Mouse (Mus musculus) gastrocnemius, postnatal 36 days (tissue): ENCODE results near the gene Fgf2. TPM values are rescaled to one million over a fixed set of nuclear protein-coding genes. Genes with fewer than 3 reads are reported as not detected.
A peak's percentile ranks its signal among the peaks of the same experiment; 100 is the strongest.

Source experiments
- DNase-seq, 2 experiments: peaks; one replicate each; pipeline ENCODE4 v3.0.0; 2022
- intact Hi-C: fragments of 180-260 bp; cut with DNase I; formaldehyde crosslinking; loops from one replicate; pipeline ENCODE4 v1.15.1; 2025
- long read RNA-seq, 2 experiments: library from polyadenylated mRNA; stranded (forward); transcript quantifications; one replicate each; pipeline ENCODE4 v2.0.0; 2021
- total RNA-seq, 2 experiments: library from RNA; stranded (reverse); gene quantifications; 2 replicates each; pipeline ENCODE4 v1.2.3; 2021

Gene Fgf2
- 1 to 10 TPM; 3.2 to 8.9 TPM for total RNA-seq
- long read RNA-seq, experiment 1, partial matches to known transcripts = 0 of 1 reads
- long read RNA-seq, experiment 1, other reads (novel, unspliced or antisense) = 1 of 1 reads
- long read RNA-seq, experiment 2, partial matches to known transcripts = 0 of 2 reads
- long read RNA-seq, experiment 2, other reads (novel, unspliced or antisense) = 2 of 2 reads

DNA sequence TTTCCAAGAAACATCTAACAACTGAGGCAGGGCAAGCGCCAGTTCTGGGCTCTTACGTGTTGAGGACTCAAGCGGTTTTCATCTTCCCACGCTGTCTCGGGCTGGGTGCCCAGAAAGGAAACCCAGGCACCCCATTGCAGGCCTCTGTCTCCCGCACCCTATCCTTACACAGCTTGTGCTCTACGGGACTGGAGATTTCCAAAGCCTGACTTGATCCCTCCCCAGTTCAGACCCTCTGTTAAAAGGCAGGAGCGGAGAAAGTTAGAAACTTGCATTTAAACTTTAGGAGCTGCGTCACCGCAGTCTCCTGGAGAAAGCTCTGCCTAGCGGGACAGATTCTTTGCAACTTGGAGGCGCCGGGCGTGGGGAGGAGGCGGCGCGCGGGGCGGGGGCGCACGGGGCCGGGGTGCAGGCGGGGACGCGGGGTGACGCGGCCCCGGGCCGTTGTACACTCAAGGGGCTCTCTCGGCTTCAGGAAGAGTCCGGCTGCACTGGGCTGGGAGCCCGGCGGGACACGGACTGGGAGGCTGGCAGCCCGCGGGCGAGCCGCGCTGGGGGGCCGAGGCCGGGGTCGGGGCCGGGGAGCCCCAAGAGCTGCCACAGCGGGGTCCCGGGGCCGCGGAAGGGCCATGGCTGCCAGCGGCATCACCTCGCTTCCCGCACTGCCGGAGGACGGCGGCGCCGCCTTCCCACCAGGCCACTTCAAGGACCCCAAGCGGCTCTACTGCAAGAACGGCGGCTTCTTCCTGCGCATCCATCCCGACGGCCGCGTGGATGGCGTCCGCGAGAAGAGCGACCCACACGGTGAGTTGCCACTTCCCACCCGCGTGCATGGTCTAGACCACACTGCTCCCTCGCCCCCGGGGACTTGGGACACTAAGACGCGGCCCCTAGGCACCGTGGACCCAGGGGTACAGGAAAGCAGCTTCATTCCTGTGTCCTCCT, at the start of gene Fgf2:
Gene Fgf2, plus strand, starts transcription at position 126 of the 945 bp plus-strand sequence.
- intact Hi-C loops = loop anchor here (2.0 kb wide), 1 partner anchor 30 kb away; no protein-coding TSS in a partner anchor
- DNase-seq = peak; percentile 43 to 53

DNA sequence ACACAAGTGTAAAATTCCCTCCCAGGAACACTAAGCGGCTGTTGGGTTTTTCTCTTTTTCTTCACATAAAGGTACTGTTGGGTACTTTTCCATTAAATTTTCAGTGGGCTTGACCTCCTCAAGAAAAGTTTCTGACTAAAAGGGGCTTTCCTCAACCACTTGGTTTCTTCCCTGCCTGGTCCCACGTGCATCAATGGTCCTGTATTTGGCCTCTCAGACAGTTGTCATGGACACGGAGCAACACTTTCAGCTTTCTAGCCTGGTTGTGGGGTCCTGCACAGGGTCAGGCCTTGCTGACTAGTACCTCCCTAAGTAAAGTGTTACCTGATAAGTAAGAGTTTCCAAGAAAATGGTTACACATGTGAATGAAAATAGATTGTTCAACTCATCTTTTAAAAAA, 48.7 kb upstream of the Fgf2 start:
- DNase-seq = no peak

DNA sequence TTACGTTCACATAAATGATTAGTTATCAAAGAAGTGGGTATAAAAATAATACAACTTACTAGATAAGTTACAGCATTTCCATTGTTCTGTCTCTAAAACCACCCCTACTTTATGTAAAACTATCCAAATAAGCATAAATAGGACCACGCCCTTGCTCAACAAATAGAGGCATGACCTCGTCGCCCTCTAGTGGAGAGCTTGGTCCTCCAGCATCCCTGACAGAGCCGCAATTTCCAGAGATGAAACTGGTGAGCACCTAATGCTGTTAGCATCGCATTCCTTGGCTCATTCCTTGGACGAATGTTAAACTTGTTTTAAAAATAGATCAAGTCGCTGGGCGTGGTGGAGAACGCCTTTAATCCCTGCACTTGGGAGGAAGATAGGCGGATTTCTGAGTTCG, 45.5 kb upstream of the Fgf2 start:
- no peak for DNase-seq
- intact Hi-C loops = no loop called here

More for the DNA sequence above, 48.7 kb upstream of the Fgf2 start:
- intact Hi-C loops = no loop called here

DNA sequence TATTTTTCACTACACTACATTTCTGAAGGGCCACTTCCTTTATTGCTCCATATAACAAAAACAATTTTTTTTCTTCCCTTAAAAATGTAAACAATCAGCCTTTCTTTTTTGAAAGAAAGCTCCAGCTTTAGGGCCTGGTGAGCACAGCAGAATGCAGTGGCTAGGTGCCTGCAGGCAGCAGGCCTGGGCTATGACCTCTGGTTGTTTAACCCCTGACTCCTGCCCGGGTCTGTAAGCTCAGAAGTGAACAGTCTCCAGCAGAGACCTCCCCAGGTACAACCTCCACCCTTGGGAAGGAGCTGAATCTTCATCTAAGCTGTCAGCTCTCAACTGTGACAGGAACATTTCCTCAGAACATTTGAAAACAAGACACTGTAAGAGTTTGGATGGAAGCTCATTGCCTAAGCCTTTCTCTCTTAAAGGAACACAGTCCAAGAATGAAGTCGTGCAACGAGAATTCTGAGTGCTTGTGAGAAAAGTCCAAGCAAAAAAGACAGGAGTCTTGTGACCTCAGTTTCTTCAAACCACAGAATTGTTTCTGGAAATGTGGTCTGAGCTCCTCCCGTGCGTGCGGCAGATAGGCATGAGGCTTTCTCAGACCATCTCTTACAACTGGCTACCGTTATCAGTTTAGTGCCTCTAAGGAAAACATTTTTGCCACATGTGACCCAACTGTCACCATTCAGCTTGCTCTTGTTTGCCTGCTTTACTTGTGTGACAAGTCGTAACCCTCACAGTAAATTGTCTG, 44.6 kb upstream of the Fgf2 start:
- no peak for DNase-seq
- intact Hi-C loops = no loop called here

DNA sequence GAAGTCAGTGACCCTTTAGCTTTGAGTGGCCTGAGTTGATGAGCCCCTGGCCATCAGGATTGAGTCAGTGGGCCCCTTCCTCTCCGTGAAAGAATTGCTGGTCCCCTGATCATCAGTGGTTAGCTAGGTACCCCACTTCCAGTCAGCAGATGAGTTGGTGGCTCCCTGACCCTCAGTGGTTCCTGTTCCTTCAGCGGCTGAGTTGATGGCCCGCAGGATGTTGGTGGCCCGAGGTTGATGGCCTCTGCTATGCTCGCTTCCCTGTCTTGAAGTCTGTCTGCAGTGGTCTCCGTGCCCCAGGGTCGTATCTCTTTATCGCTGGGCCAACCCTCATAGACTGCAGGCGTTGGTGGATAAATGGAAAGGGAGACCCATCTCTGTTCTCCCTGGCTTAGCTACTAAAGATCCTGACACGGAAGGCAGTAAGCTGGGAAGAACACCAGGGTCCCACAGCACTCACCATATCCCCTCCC, 36.2 kb upstream of the Fgf2 start:
- intact Hi-C loops = no loop called here

DNA sequence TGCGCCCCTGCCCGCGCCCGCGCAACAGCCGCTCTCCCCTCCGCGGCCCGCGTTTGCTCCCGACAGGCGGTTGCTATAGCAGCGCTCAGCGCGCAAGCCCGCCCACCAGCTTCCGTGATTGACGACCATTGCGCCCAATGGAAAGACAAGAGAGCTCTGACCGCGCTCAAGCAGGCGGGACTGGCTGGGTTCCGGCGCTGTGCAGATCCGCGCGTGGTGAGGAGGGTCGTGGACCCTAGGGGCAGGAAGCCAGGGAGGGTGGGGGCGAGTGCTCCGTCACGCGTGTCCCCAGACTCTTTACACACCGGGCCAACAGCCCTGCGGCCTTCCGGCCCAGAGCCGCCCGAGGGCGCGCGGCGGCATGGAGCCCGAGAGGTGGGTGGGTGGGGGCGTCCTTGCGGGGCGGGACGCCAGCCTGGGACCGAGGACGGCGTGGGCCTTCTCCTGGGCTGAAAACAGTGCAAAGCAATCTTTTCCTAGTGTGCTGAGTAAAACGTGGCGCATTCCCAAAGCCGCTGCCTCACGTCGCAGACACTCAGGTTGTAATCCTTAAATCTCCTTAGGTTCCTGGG, 35.7 kb upstream of the Fgf2 start, which contains the start of the genes Bbs12 and Cetn4:
Gene Bbs12, plus strand, starts transcription at position 185 of the 572 bp plus-strand sequence.
Gene Cetn4, minus strand, starts transcription at position 339 of the 572 bp plus-strand sequence.
- intact Hi-C loops = no loop called here
- peak; percentile 94 to 96 for DNase-seq

More for the DNA sequence above, 36.2 kb upstream of the Fgf2 start:
- no peak for DNase-seq

DNA sequence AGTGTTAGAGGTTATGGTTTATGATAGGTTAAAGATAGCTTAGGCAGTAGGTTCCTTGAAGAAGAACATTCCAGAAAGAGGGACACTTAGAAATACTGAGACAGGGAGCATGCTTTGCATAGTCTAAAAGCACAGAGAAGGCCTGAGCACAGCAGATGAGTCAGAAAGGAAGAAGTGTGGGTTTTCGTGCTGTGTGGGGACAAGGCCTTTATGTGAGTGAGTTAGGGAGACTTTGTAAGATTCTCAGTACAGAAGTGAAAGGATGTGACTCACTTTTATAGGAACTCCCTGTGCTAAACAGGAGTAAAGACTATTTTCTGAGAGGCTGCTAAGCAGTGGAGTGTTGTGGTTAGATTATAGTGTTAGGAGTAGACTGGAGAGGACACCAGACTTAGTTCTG, 34.8 kb upstream of the Fgf2 start:
- no peak for DNase-seq
- intact Hi-C loops = no loop called here

DNA sequence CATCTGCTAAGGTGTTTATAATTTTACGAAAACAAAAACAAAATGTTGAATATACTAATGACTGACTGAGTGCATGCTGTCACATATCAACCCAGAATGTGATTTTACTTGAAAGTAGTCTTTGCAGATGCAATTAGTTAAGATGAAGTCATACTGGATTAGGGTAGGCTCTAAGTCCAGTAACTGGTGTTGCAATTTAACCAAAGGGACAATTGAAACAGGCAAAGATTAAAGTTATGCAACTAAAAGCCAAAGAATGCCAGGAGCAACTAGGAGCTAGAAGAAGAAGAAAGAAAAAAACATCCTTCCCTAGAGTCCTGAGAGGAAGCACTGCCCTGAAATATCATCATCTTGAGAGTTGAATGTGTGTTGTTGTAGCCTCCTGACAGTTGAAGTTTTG, 31.9 kb upstream of the Fgf2 start:
- no peak for DNase-seq
- intact Hi-C loops = no loop called here

DNA sequence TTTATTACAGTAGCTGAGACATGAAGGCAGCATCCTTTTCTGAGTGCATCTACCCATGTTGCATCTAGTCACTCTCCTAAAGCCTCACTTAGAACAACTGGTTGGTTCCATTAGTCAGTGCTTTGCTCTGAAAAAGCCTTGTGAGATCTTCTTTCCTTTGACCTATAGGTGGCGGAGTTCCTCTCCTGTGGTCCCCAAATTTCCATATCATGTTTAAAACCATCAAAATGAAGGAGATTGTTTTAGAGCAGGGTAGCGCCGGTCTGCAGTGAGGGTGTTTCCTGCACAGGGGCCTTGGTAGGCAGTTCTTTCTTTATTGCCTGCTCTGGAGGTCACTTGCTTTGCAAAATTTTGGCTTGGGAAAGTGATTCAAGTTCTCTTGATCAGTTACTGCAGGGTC, 23.8 kb upstream of the Fgf2 start:
- DNase-seq = no peak
- intact Hi-C loops = no loop called here

DNA sequence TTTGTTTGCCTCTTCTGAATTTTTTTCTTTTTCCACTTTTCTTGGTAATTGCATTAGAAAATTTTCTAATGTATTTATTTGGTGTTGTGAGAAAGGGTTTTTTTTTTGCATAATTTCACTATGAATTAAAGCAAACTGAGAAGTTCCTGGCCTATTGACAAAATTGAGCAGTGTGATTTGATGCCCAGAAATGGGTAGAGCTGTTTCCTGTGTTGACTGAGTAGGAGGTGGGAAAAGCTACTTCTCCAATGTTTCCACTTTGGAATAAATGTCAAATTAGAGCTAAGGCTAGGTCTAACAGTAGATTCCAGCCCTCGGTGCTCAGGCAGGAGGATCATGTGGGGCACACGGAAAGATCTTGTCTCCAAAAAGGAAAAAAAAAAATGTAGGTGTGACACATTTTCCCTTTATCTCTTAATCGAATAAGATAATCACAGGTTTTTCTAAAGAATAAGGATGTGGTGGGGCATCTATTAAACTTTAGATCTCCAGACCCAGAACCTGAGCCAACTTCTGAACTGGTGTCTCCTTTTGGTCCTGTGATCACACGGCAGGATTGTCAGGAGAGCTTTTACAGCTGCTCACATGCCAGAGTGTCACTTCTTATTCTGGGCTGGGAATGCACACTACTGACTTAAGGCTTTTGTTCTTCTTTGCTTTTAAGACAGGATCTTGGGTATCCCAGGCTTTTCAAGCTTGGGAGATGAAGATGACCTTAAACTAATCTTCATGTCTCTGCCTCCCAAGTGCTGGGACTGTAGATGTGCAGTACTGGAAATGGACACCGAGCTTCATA, 22.6 kb upstream of the Fgf2 start:
- DNase-seq = no peak
- intact Hi-C loops = no loop called here

DNA sequence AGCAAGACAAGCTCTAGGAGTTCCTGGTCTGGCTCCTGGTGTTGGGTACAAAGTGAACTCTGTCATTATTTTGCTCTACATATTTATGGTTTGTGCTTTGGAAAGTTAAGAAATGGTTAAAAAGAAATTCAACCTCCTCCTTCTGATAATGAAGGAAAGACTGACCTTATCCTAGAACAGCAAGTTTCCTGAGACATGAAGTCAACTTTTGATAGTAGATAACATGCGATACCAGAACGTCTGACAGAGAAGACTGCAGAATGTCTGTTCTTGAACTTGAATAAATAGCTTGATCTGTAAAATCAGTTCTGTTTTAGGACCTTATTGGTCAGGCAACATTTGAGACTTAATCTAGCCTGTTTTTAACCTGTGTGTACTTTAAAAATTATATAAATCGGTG, 21.5 kb upstream of the Fgf2 start:
- no peak for DNase-seq
- intact Hi-C loops = no loop called here

DNA sequence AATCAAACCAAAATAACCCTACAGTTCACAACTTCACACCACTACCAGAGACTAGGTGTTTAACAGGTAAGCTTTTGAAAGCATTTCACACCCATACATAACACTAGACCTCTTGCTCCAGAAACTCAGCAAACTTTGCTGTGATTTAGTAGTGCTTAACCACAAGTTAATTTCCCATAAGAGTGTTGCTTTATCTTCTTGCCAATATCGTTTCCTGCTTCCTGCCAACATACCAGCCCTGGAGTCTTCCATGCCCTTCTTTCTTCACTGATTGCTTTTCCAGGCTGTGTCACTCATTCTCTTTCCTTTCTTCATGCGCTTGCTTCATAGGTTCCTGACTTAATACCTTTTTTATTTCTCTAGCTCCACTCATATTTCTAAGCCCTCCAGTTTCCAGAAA, 19.7 kb upstream of the Fgf2 start:
- intact Hi-C loops = no loop called here
- no peak for DNase-seq

DNA sequence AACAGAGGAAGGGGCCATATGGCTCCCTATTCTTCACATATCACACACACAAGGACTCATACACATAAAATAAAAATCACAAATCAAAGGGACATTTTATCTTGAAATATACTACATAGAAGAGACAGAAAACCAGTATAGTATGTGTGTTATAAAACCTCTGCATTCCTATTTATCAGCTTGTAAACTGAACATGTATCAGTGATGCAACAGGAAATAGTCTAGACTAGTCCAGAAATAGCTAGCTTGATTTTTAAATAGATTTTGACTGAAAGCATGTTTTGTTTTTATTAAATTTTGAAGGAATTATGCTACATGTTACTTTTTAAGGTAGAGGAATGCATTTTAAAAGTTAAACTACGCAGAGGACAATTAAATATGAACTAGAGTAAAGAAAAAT, 18.2 kb upstream of the Fgf2 start:
- no peak for DNase-seq
- intact Hi-C loops = no loop called here

DNA sequence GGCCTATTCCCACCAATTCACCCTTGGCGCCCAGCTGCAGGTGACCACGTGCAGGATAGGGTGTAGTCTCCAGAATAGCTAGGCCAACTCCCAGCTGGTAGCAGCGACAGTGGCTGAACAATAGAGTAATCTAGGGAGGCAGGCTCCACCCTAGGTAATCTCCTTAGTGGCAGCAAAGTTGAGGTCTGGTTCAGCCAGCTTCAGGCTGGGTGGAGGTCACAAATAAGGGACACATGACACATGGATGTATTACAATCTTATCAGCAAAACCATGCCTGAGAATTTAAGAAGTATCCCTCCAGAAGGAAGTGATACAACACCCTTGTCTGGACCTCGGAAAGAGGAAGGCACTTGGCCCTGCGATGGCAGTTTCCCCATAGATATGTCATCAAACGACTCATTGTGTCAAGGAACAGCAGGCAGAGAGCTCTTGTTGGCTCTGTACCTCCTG, 16.1 kb upstream of the Fgf2 start:
- intact Hi-C loops = no loop called here
- no peak for DNase-seq

DNA sequence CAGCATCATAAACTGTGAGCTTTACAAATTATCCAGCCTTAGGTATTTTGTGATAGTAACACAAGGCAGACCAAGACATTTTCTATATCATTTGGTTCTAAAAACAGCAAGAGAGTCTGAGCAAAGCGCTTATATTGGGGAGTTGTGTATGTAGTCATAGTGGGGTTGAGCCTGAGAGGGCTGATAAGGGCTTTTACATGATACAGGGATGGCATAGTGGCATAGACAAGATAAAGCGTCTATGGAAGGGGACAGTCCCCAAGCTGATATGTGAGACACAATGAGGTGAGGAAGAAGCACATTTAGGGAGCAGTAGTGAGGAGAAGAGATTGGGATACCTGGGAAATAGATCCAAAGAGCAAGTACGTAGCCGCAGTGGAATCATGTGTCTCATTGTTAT, 14.1 kb upstream of the Fgf2 start:
- no peak for DNase-seq
- intact Hi-C loops = no loop called here

DNA sequence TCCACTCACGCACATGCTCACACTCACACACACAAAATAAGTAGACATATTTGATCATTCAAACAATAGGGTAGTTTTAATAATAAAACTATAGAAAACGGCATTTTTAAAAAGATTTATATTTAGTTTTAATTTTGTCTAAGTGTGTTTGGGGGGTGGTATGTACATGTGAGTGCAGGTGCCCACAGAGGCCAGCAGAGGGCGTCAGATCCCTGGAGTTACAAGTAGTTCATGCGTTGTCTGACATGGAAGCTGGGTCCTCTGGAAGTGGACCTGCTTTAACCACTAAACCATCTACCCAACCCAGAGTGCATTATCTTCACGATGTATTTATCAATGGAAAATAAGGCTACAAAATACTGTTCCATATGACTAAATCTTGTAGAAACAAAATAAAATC, 7.0 kb upstream of the Fgf2 start:
- peak in 1 of 2 experiments; percentile 33 for DNase-seq
- intact Hi-C loops = loop anchor here (2.0 kb wide), 1 partner anchor 74 kb away; no protein-coding TSS in a partner anchor

DNA sequence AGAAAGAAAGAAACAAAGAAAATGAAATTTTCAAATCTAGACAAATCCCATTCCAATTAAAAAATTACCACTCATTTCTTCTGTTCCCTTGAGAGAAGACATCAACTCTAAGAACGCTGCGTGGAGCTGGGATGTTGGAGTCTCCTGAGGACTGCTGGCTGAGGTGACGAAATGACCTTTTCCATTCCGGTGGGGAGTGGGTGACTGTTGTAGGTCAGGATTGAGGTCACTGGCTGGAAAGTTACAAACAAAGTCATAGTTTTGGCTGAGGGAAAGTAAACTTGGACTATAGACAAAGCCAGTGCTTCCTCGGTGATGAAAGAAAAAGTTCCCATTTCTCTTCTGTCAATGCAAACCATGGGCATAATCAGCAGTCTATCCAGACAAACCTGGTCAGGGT, 5.3 kb upstream of the Fgf2 start:
- intact Hi-C loops = no loop called here
- no peak for DNase-seq

DNA sequence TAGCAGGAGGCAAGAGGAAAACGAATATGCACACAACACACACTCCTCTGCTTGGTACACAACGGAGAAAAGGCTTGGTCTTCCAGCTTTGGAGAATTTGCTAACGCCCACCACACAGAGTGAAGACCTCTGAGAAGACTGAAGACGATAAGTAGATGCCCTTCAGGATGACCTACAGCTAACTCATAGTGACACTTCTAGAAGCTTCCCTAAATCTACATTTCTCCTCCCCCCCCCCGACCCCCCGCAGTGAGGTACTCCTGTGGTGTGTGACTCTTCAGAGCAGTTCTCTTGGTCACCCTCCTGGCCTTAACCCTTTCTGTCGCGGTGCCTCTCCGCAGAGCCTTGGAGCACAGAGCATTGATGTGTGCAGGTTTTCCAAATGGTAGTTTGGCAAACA, 475 bp upstream of the Fgf2 start:
- intact Hi-C loops = loop anchor here (2.0 kb wide), 2 partner anchors 31 to 65 kb away; no protein-coding TSS in a partner anchor
- no peak for DNase-seq

DNA sequence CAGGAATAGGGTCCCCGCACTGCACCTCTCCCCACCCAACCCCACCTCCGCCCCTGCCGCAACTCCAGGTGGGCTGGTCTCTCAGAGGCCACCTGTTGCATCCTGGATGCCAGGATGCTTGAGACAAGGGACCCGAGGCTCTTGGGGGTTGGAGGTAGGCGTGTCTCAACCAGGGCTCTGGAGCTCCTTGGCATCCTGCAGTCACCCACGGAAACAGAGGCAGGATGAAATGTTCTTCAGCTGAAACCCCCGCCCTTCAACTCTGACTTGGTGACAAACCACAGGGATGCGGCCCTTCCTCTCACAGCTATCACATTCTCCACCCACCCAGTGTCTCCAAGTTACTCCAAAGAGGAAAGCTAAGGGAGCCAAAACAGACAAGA, 1.0 kb downstream of the Fgf2 start:
- no peak for DNase-seq
- intact Hi-C loops = loop anchor here (2.0 kb wide), 1 partner anchor 30 kb away; no protein-coding TSS in a partner anchor

DNA sequence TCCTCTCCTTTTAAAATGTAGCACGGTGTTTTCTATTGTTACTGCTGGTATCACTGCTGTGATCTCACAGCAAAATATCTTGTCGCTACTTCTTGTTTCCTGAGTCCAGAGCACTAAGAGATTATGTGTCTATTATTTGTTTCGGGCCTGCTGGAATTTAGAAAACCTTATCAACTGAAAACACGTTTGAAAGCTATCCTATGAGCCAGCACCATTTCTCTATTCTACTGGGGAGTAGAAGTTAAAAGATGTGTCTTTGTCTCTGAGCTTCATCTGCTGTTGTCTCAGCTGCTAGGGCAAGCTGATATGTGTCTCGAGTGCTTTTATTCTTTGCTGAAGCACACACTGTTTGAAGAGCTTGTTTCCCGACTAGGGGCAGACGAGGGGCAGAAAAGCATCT, 2.2 kb downstream of the Fgf2 start:
- no peak for DNase-seq
- intact Hi-C loops = no loop called here
